Mouse (Mus musculus) midbrain, embryonic 12.5 days (tissue): Measurements from ENCODE around the gene Ndufa6. TPM values are rescaled to one million over a fixed set of nuclear protein-coding genes. Genes with fewer than 3 reads are reported as not detected.

Experiments used
- ATAC-seq: fragments of 200-750 bp; cut with Nextera tagmentation; 2 replicates; pipeline ENCODE4 v1.8.0; 2017; ENCODE audit warnings: low read depth, moderate TSS enrichment, moderate library complexity; ENCODE audit not compliant: low FRiP score
- H3K27ac ChIP-seq: fragments of 300-500 bp; sonication (generic); replicated peaks from 2 replicates; pipeline ENCODE4 v1.5.1; 2016; ENCODE audit warnings: mild to moderate bottlenecking
- H3K27me3 ChIP-seq: fragments of 300-500 bp; sonication (generic); 2 replicates; pipeline ENCODE4 v1.6.1; 2016; ENCODE audit warnings: mild to moderate bottlenecking
- H3K36me3 ChIP-seq: fragments of 300-500 bp; sonication (generic); 2 replicates; pipeline ENCODE4 v1.6.1; 2016
- H3K4me1 ChIP-seq: fragments of 300-500 bp; sonication (generic); 2 replicates; pipeline ENCODE4 v1.6.1; 2016
- H3K4me2 ChIP-seq: fragments of 300-500 bp; sonication (generic); replicated peaks from 2 replicates; pipeline ENCODE4 v1.6.1; 2016; ENCODE audit warnings: mild to moderate bottlenecking, moderate library complexity
- H3K4me3 ChIP-seq: fragments of 300-500 bp; sonication (generic); 2 replicates; pipeline ENCODE4 v1.5.1; 2016; ENCODE audit warnings: mild to moderate bottlenecking
- H3K9ac ChIP-seq: fragments of 300-500 bp; sonication (generic); replicated peaks from 2 replicates; pipeline ENCODE4 v1.6.1; 2016; ENCODE audit warnings: mild to moderate bottlenecking, moderate library complexity
- H3K9me3 ChIP-seq: fragments of 300-500 bp; sonication (generic); 2 replicates; pipeline ENCODE4 v1.6.1; 2016; ENCODE audit warnings: mild to moderate bottlenecking
- WGBS: fragments of 180-500 bp; shearing (Covaris S2); methylation state at CpG from one replicate; pipeline ENCODE4 v1.1.7; 2016; 5-methylcytosine and 5-hydroxymethylcytosine counted together
- polyA plus RNA-seq: library from polyadenylated mRNA; unstranded; fragments of >200 nt; fragmentation: Nextera tagmentation; extraction: Ambion mirVana; gene quantifications from 2 replicates; pipeline ENCODE4 v1.2.1, GENCODE M21; 2016

Gene Ndufa6
- polyA plus RNA-seq, 1 experiment from 2014 or later, result 277 TPM

DNA sequence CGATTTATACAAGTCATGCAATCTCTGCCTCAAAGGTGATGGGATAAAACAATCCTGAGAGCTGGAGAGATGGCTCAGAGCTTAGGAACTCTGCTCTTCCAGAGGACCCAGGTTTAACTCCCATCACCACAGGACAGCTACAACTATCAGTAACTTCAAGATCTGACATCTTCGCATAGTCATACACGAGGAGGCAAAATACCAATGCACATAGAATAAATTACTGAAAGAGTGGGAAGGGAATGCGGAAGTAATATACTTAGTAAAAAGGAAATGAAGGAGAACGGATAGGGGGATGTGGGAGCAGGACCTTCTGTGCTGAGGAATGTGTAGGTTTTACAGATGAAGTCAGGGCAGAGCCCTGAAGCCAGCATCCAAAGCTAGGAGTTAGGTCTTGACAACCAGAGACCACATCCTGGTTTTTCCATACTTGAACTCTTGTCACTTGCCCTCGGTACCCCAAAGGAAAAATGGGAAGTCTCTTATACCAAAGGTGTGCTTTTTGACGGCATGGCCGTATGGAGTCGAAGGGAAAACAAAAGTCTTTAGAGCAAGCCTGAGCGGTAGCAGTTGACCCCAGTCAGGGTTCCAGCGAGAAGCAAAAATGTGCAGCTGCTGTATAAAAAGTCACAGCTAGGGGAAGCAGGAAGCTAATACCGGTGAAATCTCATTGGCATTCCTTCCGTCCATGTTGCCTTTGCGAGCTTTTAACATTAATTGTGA lies 7.4 kb downstream of the Ndufa6 start:
- peak overlapping the region; percentile 89 for H3K4me2 ChIP-seq
- no peaks in the 10 kb centered on the region for H3K9me3 ChIP-seq
- 67% methylated on average over 14 of the region's 14 CpGs for WGBS
- H3K4me1 ChIP-seq, result peaks cover 13% of the 10 kb centered on the region
- H3K9ac ChIP-seq, result peak overlapping the region; percentile 68
- H3K4me3 ChIP-seq, result peak overlapping the region; percentile 69
- peak overlapping the region; percentile 83 for H3K27ac ChIP-seq
- peaks cover 38% of the 10 kb centered on the region for H3K36me3 ChIP-seq
- H3K27me3 ChIP-seq, result peaks cover 7% of the 10 kb centered on the region; the same call in 1 of the 2 replicates
- no peak for ATAC-seq

DNA sequence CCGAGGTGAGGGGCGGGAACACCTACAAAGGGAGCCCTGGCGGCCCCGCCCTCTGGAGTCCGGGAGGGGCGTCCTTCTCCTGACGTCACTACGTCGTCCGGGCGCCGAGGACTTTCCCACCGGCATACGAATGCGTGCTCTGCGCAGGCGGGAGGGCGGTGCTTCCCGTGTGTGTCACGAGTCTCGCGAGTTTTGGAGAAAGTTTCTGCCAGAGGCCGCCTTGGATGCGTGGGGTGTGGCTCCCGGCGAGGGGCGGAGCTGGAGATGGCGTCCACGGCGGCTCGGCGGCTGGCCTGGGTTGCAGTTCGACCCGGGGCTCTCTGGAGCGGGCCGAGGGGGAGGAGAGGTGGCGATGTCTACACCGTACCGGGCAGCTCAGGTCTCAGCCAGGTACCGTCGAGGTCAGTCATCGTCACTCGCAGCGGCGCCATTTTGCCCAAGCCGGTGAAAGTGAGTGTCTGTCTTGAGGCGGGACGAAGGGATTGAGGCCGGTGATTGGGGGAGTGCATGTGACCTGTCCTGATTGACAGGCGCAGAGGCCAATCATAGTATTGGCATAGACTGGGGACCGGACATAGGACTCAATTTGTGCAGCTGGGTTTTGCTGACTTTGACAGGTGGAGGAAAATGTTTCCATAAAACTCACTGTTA lies 8.2 kb downstream of the Ndufa6 start:
- peak overlapping the region; percentile 83 for H3K27ac ChIP-seq
- peaks cover 17% of the 10 kb centered on the region for H3K4me1 ChIP-seq
- no peaks in the 10 kb centered on the region for H3K9me3 ChIP-seq
- ATAC-seq, result peak; percentile 98
- H3K36me3 ChIP-seq, result peaks cover 36% of the 10 kb centered on the region
- 0% methylated on average over 51 of the region's 51 CpGs for WGBS
- H3K4me2 ChIP-seq, result peak overlapping the region; percentile 89
- H3K4me3 ChIP-seq, result peak overlapping the region; percentile 69
- H3K9ac ChIP-seq, result peak overlapping the region; percentile 68
- H3K27me3 ChIP-seq, result peaks cover 14% of the 10 kb centered on the region

DNA sequence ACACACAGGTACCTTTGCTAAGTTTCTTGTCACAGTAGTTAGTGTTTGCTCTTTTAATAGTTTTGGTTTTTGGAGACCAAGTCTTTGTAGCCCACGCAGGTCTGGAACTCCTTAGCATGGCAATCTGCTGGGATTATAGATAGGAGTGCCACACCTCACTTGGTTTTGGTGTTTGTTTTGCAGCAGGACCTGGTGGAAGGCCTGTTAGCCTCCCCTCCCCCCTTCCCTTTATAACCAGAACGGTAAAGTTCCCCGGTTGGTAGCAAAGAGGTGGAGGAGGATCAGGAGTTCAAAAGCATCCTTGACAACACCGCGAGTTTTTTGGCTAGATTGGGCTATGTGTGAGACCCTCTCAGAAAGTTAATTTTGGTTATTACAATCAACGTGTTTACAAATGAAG lies 9.2 kb downstream of the Ndufa6 start:
- ATAC-seq, result no peak
- Histone ChIP-seq H3K4me2 (no peak overlapping the region), H3K4me1 (peaks cover 19% of the 10 kb centered on the region), H3K9ac (no peak overlapping the region), H3K9me3 (no peaks in the 10 kb centered on the region), H3K4me3 (no peak overlapping the region), H3K27me3 (peaks cover 24% of the 10 kb centered on the region), H3K27ac (0 out of 2 replicates have a peak overlapping the region, but pooled peaks have one; percentile 30), H3K36me3 (peaks cover 26% of the 10 kb centered on the region)
- 89% methylated on average over 6 of the region's 6 CpGs for WGBS

DNA sequence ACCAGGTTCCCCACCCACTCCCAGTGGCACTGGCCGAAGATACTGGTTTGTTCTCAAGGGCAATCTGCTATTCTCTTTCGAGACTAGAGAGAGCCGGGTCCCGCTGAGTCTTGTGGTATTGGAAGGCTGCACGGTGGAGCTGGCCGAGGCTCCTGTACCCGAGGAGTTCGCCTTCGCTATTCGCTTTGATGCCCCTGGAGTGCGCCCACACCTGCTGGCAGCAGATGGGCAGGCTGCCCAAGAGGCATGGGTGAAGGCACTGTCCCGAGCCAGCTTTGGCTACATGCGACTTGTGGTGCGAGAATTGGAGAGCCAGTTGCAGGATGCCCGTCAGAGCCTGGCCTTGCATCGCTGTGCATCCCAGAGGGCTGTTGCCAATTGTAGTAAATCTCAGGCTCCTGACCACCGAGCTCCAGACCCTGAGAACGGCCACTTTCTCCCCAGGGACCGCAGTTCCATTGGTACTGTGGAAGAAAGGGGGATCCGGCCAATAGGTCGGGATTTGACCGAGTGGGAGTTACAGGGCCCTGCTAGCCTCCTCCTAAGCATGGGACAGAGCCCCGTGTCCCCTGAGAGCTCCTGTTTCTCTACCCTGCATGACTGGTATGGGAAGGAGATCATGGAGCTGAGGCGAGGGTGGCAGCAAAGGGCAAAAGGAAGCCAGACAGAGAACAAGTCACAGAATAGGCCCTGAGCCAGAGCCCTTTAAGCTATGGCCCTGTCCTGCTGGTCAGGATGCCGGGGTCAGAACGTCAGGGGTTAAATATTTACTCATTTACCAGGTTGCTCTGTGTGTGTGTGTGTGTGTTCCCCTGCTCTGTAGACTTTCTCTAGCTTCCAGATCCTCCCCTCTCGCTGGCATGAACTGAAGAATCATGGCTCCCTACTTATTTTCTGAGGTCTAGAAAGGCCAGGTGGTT lies 10.5 kb downstream of the Ndufa6 start:
- Histone ChIP-seq H3K4me1 (peaks cover 19% of the 10 kb centered on the region), H3K27ac (0 out of 2 replicates have a peak overlapping the region, but pooled peaks have one; percentile 20), H3K9ac (no peak overlapping the region), H3K9me3 (no peaks in the 10 kb centered on the region), H3K4me2 (no peak overlapping the region), H3K27me3 (peaks cover 30% of the 10 kb centered on the region), H3K4me3 (no peak overlapping the region), H3K36me3 (peaks cover 13% of the 10 kb centered on the region)
- 94% methylated on average over 27 of the region's 27 CpGs for WGBS
- no peak for ATAC-seq

DNA sequence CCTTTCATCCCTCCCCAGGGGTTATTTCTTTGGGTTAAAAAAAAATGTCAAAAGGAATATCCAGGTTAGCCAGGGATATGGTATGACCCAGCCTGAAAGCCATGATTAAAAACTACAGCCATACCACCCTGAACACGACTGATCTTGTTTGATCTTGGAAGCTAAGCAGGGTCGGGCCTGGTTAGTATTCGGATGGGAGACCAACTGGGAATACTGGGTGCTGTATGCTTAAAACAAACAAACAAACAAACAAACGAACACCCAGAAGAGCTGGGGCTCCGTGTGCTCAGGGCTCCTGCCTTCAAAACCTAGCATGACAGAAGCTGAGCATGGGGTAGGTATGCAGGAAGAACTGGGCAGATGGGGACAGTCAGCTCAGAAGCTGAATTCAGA lies 11.6 kb downstream of the Ndufa6 start:
- Histone ChIP-seq H3K9me3 (no peaks in the 10 kb centered on the region), H3K27ac (0 out of 2 replicates have a peak overlapping the region, but pooled peaks have one; percentile 46), H3K4me2 (no peak overlapping the region), H3K36me3 (0 out of 2 replicates have a peak, but pooled peaks cover 4% of the 10 kb centered on the region), H3K9ac (no peak overlapping the region), H3K27me3 (peaks cover 30% of the 10 kb centered on the region), H3K4me1 (peaks cover 25% of the 10 kb centered on the region), H3K4me3 (no peak overlapping the region)
- WGBS, result 80% methylated on average over 5 of the region's 5 CpGs
- ATAC-seq, result no peak

DNA sequence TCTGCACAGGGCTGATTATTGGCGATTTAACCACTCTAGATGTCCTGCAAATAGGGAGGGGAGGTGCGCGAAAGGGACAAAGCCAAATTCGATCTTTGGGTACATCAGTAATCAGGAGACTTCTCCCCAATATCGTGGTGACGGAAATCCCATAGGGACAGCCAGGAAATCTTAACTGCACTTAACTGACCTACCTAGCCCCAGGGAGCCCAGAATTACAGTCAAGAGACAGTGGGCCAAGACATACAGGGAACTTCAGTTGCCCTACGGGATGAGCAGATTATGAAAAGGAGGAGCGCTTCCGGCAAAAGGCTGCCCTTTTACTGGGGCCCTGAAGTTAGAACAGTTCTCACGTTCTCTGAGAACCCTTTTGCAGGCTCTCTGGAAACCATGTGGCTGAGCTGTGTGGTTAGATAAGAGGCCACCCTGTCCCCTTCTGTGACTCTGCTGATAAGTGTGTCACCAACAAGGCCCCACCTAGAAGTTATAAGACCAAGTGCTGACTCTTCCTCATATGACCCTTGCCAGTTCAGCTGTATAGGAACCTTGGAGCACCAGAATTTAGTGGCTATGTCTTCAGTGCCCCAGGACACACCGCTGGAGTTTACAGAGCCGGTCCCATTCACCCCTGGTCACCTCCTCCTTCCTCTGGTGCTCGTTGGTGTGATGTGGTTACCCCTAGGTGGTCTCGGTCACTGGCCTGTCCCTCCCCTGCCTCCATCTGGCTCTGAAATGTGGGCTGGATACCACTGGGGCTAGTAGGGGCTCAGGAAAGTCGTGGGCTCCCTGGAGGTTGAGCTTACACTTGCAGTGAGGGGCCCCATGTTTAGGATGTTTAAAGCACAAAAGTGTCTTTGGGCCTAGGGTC lies 12.2 kb downstream of the Ndufa6 start:
- 68% methylated on average over 15 of the region's 15 CpGs for WGBS
- Histone ChIP-seq H3K27ac (peak overlapping the region; percentile 46), H3K9me3 (no peaks in the 10 kb centered on the region), H3K36me3 (no peaks in the 10 kb centered on the region), H3K27me3 (peaks cover 30% of the 10 kb centered on the region), H3K9ac (peak overlapping the region; percentile 53; the same call in 1 of the 2 replicates), H3K4me2 (peak overlapping the region; percentile 53; the same call in 1 of the 2 replicates), H3K4me1 (peaks cover 24% of the 10 kb centered on the region), H3K4me3 (0 out of 2 replicates have a peak overlapping the region, but pooled peaks have one; percentile 37)
- ATAC-seq, result no peak

DNA sequence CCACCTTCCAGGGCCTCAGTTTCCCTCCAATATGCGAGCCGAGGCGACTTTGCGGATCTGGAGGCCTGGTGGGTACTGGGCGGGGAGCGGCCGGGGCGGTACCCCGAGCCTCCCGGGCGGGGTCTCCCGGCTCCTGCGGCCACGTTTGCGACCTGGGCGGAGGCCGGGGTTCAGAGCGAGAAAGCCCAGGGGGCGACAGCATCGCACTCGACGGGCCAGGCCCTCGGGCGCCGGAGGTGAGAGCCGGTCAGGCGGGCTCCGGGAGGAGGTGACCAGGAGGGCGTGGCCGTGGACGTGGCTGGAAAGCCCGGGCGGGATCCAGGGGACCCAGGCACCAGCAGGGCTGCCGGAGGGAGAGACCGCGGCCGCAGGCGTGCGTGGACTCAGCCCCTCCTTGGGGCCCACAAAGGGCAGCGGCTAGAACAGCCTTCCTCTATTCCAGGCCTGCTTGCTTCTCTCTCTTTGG lies 13.1 kb downstream of the Ndufa6 start:
- Histone ChIP-seq H3K9ac (peak overlapping the region; percentile 53), H3K4me3 (peak overlapping the region; percentile 37), H3K36me3 (peaks cover 2% of the 10 kb centered on the region; the same call in 1 of the 2 replicates), H3K27me3 (peaks cover 30% of the 10 kb centered on the region), H3K27ac (peak overlapping the region; percentile 46), H3K4me2 (peak overlapping the region; percentile 53), H3K4me1 (peaks cover 22% of the 10 kb centered on the region), H3K9me3 (no peaks in the 10 kb centered on the region)
- no peak for ATAC-seq
- 3% methylated on average over 40 of the region's 40 CpGs for WGBS

GRCm38 (mm10) chr15:82340414-82341035 lies 13.6 kb downstream of the Ndufa6 start:
- ATAC-seq, result no peak
- peak overlapping the region; percentile 53 for H3K9ac ChIP-seq
- peak overlapping the region; percentile 53 for H3K4me2 ChIP-seq
- peak overlapping the region; percentile 46; the same call in 1 of the 2 replicates for H3K27ac ChIP-seq
- H3K9me3 ChIP-seq, result no peaks in the 10 kb centered on the region
- peaks cover 30% of the 10 kb centered on the region for H3K27me3 ChIP-seq
- peaks cover 7% of the 10 kb centered on the region; the same call in 1 of the 2 replicates for H3K36me3 ChIP-seq
- 44% methylated on average over 21 of the region's 21 CpGs for WGBS
- H3K4me1 ChIP-seq, result peaks cover 22% of the 10 kb centered on the region
- peak overlapping the region; percentile 37; the same call in 1 of the 2 replicates for H3K4me3 ChIP-seq

DNA sequence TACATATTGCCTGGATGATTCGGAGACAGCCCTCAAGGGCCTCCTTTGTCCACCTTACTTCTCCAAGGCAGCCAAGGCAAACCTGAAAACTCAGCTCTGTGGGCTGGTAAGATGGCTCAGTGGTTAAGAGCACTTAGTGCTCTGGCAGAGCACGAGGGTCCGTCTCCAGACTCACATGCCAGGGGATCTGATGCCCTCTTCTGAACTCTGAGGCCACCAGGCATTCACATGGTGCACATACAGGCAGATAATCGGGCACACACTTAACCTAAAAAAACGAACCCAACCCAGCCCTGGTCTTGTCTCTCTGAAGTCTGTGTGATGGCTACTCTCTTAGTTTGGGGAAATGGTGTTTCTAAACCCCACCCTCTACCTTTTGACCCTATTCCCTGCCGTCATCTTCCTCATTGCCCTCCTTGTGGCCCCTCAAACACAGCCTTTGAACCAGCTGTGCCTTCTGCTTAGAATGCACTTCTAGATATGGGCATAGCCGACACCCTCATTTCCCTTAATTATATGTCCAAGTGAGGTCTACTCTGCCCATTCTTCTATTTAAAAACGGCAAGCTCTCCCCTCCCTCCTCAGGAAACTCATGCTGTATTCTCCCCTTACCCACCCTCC lies 14.4 kb downstream of the Ndufa6 start:
- Histone ChIP-seq H3K9me3 (no peaks in the 10 kb centered on the region), H3K27me3 (peaks cover 30% of the 10 kb centered on the region), H3K4me2 (no peak overlapping the region), H3K4me1 (peaks cover 22% of the 10 kb centered on the region), H3K4me3 (no peak overlapping the region), H3K9ac (no peak overlapping the region), H3K36me3 (peaks cover 14% of the 10 kb centered on the region), H3K27ac (no peak overlapping the region)
- WGBS, result 76% methylated on average over 8 of the region's 8 CpGs
- no peak for ATAC-seq

DNA sequence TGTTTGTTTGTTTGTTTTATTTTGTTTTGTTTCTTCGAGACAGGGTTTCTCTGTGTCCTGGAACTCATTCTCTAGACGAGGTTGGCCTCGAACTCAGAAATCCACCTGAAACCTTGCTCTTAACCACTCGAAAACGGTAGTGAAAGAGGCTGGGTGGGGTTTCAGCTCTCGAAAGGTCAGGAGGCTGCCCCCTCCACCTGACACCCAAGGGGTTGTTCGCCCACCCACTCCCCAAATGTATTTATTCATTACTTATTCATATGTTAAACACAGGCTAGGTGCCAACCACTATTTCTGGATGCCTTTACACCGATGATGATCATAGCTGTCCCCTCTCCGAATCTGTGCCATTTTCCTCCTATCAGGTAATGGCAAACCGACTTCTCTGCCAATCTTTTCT lies 15.0 kb downstream of the Ndufa6 start:
- H3K9me3 ChIP-seq, result no peaks in the 10 kb centered on the region
- H3K27me3 ChIP-seq, result peaks cover 30% of the 10 kb centered on the region
- 0 out of 2 replicates have a peak overlapping the region, but pooled peaks have one; percentile 55 for H3K9ac ChIP-seq
- H3K27ac ChIP-seq, result no peak overlapping the region
- peaks cover 22% of the 10 kb centered on the region for H3K4me1 ChIP-seq
- peaks cover 20% of the 10 kb centered on the region for H3K36me3 ChIP-seq
- H3K4me3 ChIP-seq, result peak overlapping the region; percentile 55
- 58% methylated on average over 10 of the region's 10 CpGs for WGBS
- peak overlapping the region; percentile 66 for H3K4me2 ChIP-seq
- ATAC-seq, result no peak
